Mouse (Mus musculus) left cerebral cortex, postnatal 36 days (tissue): ENCODE results near the gene Ap1g1. TPM values are rescaled to one million over a fixed set of nuclear protein-coding genes. Genes with fewer than 3 reads are reported as not detected.

Source experiments
- DNase-seq, 2 experiments: peaks; one replicate each; pipeline ENCODE4 v3.0.0; 2021 to 2022; ENCODE audit warnings: low spot score in 2 of 2, mixed read lengths in 1 of 2
- intact Hi-C: fragments of 180-260 bp; cut with DNase I; formaldehyde crosslinking; loops from one replicate; pipeline ENCODE4 v1.15.1; 2025
- total RNA-seq, 2 experiments: library from RNA; stranded (reverse); gene quantifications; 2 replicates each; pipeline ENCODE4 v1.2.3; 2021

The Ap1g1 gene
- total RNA-seq, 2 experiments from 2014 or later = 78.5 to 90.3 TPM

GRCm38 (mm10) chr8:109904928-109905668 lies 126.7 kb downstream of the Ap1g1 start:
- DNase-seq = no peak
- intact Hi-C loops = no loop called here

DNA sequence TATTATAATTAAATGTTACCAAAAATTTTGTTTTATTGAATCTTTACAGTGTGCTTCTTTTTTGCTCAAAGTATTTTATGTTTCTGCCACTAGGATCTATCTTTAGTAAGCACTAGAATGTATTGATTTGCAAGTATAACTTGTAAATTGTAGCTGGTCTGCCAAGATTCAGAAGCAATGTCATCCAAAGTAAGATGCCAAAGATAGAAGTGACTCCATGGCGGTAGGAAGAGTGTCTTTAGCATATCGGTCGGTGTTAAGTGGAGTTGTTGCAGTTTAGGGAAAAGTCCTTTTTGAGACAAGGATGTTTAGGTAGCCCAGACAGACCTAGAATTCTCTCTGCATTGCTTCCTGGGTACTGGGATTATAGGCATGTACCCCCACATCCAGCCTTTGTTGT lies 128.6 kb downstream of the Ap1g1 start:
- intact Hi-C loops = no loop called here
- no peak for DNase-seq

GRCm38 (mm10) chr8:109907376-109907775 lies 129.0 kb downstream of the Ap1g1 start:
- DNase-seq = no peak
- intact Hi-C loops = no loop called here

Other genes with a start within 250 kb of the Ap1g1 start
- 10 to 100 TPM; 29.8 to 30.6 TPM for gene Dhx38, start 212.7 kb upstream of the Ap1g1 start, total RNA-seq
- 10 to 100 TPM; 14.0 to 16.6 TPM for gene Txnl4b, start 212.7 kb upstream of the Ap1g1 start, total RNA-seq
- not detected for gene Hp, start 199.4 kb upstream of the Ap1g1 start, total RNA-seq
- gene Dhodh, start 169.9 kb upstream of the Ap1g1 start, total RNA-seq = 10 to 100 TPM; 18.1 to 19.3 TPM
- gene Pkd1l3, start 164.0 kb upstream of the Ap1g1 start, total RNA-seq = 1 to 10 TPM in 1 of 2 experiments, under 1 TPM in 1; 0.93 to 1.3 TPM
- gene Ist1, start 85.3 kb upstream of the Ap1g1 start, total RNA-seq = 10 to 100 TPM; 68.7 to 75.7 TPM
- 10 to 100 TPM; 45.3 to 46.4 TPM for gene Zfp821, start 73.0 kb upstream of the Ap1g1 start, total RNA-seq
- gene Atxn1l, start 40.8 kb upstream of the Ap1g1 start, total RNA-seq = 10 to 100 TPM; 41.0 to 41.8 TPM
- 10 to 100 TPM; 31.9 to 39.3 TPM for gene Phlpp2, start 90.0 kb downstream of the Ap1g1 start, total RNA-seq
- under 1 TPM; 0.20 to 0.25 TPM for gene Marveld3, start 183.6 kb downstream of the Ap1g1 start, total RNA-seq
- not detected for gene Tat, start 211.9 kb downstream of the Ap1g1 start, total RNA-seq